Mouse (Mus musculus): ENCODE results near the gene Cant1.
"Not testable (repeated sequence)": the region's sequence is repeated elsewhere in the genome, so short reads cannot be mapped to it uniquely, and the experiment has no call there.

Cant1 gene

GRCm38 (mm10) chr11:118407318-118407910, 11.5 kb downstream of the Cant1 start:
- no peak for DNase-seq (ENCODE audit: low spot score)

- no peak for DNase-seq (ENCODE audit: low spot score)
Measured at GRCm38 (mm10) chr11:118406521-118406920, 12.4 kb downstream of the Cant1 start.

GRCm38 (mm10) chr11:118405311-118405710, 13.6 kb downstream of the Cant1 start:
- no peak for DNase-seq (ENCODE audit: low spot score)

GRCm38 (mm10) chr11:118403951-118404899, 14.7 kb downstream of the Cant1 start:
- DNase-seq (ENCODE audit: low spot score): no peak

- no peak for DNase-seq (ENCODE audit: low spot score)
Measured at GRCm38 (mm10) chr11:118403183-118403582, 15.7 kb downstream of the Cant1 start.

GRCm38 (mm10) chr11:118401760-118402280, 17.1 kb downstream of the Cant1 start, which contains the start of gene Lgals3bp:
Lgals3bp (minus strand) TSS chr11:118402092.
- peak; percentile 50 for DNase-seq (ENCODE audit: low spot score)

GRCm38 (mm10) chr11:118401195-118401594, 17.7 kb downstream of the Cant1 start:
- no peak for DNase-seq (ENCODE audit: low spot score)

GRCm38 (mm10) chr11:118400566-118400936, 18.3 kb downstream of the Cant1 start:
- no peak for DNase-seq (ENCODE audit: low spot score)

GRCm38 (mm10) chr11:118399891-118400565, 18.9 kb downstream of the Cant1 start:
- DNase-seq (ENCODE audit: low spot score): no peak

GRCm38 (mm10) chr11:118397806-118398530, 20.9 kb downstream of the Cant1 start:
- no peak for DNase-seq (ENCODE audit: low spot score)

GRCm38 (mm10) chr11:118394538-118394937, 24.3 kb downstream of the Cant1 start:
- no peak for DNase-seq (ENCODE audit: low spot score)

GRCm38 (mm10) chr11:118393991-118394390, 24.9 kb downstream of the Cant1 start:
- DNase-seq (ENCODE audit: low spot score): no peak

- DNase-seq (ENCODE audit: low spot score): not testable (repeated sequence)
Measured at GRCm38 (mm10) chr11:118387816-118388215, 31.1 kb downstream of the Cant1 start.

- DNase-seq (ENCODE audit: low spot score): peak; percentile 71
Measured at GRCm38 (mm10) chr11:118379251-118380009, 39.5 kb downstream of the Cant1 start.

GRCm38 (mm10) chr11:118378656-118379055, 40.2 kb downstream of the Cant1 start:
- DNase-seq (ENCODE audit: low spot score): no peak

- DNase-seq (ENCODE audit: low spot score): not testable (repeated sequence)
Measured at GRCm38 (mm10) chr11:118376323-118376722, 42.6 kb downstream of the Cant1 start.

GRCm38 (mm10) chr11:118375881-118376280, 43.0 kb downstream of the Cant1 start:
- DNase-seq (ENCODE audit: low spot score): peak; percentile 62

GRCm38 (mm10) chr11:118375461-118375860, 43.4 kb downstream of the Cant1 start:
- DNase-seq (ENCODE audit: low spot score): no peak

GRCm38 (mm10) chr11:118375006-118375405, 43.9 kb downstream of the Cant1 start:
- DNase-seq (ENCODE audit: low spot score): no peak

- DNase-seq (ENCODE audit: low spot score): no peak
Measured at GRCm38 (mm10) chr11:118374506-118374905, 44.4 kb downstream of the Cant1 start.

- DNase-seq (ENCODE audit: low spot score): no peak
Measured at GRCm38 (mm10) chr11:118372641-118373040, 46.2 kb downstream of the Cant1 start.
